ENCODE assay signal across 8 mouse cellular contexts in genomic region chr8:12872983-12873356, GRCm38 (mm10). TPM values are rescaled to one million over a fixed set of nuclear protein-coding genes. Genes with fewer than 3 reads are reported as not detected.
DNase-seq lines count a peak whose midpoint lies in the region; ATAC-seq and TF ChIP-seq lines count a peak whose summit lies in the region.

No protein-coding gene starts in this region.

- 0 out of 2 replicates have a peak overlapping the region, but pooled peaks have one; percentile 13 for H3K9ac ChIP-seq in lung, embryonic 15.5 days
- no peak overlapping the region; the same call in 1 of the 2 replicates for H3K9ac ChIP-seq in embryonic facial prominence, embryonic 12.5 days
- H3K9ac ChIP-seq in intestine, postnatal 0 days (ENCODE audit: low read depth, low read length), result no peak overlapping the region
- H3K9ac ChIP-seq in neural tube, embryonic 14.5 days (replicated peaks; ENCODE audit: low read depth, low read length), result peak overlapping the region; percentile 68; the same call in 1 of the 2 replicates

- no peak overlapping the region for H3K27ac ChIP-seq in lung, embryonic 15.5 days
- no peak overlapping the region for H3K27ac ChIP-seq in embryonic facial prominence, embryonic 12.5 days
- no peak overlapping the region for H3K27ac ChIP-seq in intestine, postnatal 0 days (ENCODE audit: low read depth, low read length)
- H3K27ac ChIP-seq in neural tube, embryonic 14.5 days (ENCODE audit: low read depth, low read length), result no peak overlapping the region

- 7% methylated on average over 8 of the region's 9 CpGs for WGBS in lung, embryonic 15.5 days
- 3% methylated on average over 8 of the region's 9 CpGs for WGBS in embryonic facial prominence, embryonic 12.5 days
- 14% methylated on average over 8 of the region's 9 CpGs for WGBS in intestine, postnatal 0 days
- WGBS in neural tube, embryonic 14.5 days, result 6% methylated on average over 9 of the region's 9 CpGs

- no peak for DNase-seq in lung, postnatal 4 days
- no peak for DNase-seq in cerebellum, adult 18-20 months
- DNase-seq in urinary bladder, adult 18-20 months (ENCODE audit: low spot score in 2 of 2), result no peak
- DNase-seq in thymus, postnatal 36 days, result no peak

- peaks cover 20% of the 10 kb centered on the region for H3K4me1 ChIP-seq in lung, embryonic 15.5 days
- peaks cover 12% of the 10 kb centered on the region for H3K4me1 ChIP-seq in embryonic facial prominence, embryonic 12.5 days
- no peaks in the 10 kb centered on the region for H3K4me1 ChIP-seq in intestine, postnatal 0 days (replicated peaks; ENCODE audit: control insufficient read depth, insufficient read depth, low read length)
- H3K4me1 ChIP-seq in neural tube, embryonic 14.5 days (ENCODE audit: control insufficient read depth, insufficient read depth, low read length), result peaks cover 6% of the 10 kb centered on the region; the same call in 1 of the 2 replicates

- no peaks in the 10 kb centered on the region for H3K9me3 ChIP-seq in lung, embryonic 15.5 days
- H3K9me3 ChIP-seq in embryonic facial prominence, embryonic 12.5 days, result no peaks in the 10 kb centered on the region
- no peaks in the 10 kb centered on the region for H3K9me3 ChIP-seq in intestine, postnatal 0 days (ENCODE audit: control insufficient read depth)
- H3K9me3 ChIP-seq in neural tube, embryonic 14.5 days (ENCODE audit: control insufficient read depth, low read length), result no peaks in the 10 kb centered on the region

- H3K36me3 ChIP-seq in lung, embryonic 15.5 days, result no peaks in the 10 kb centered on the region
- H3K36me3 ChIP-seq in embryonic facial prominence, embryonic 12.5 days, result no peaks in the 10 kb centered on the region
- no peaks in the 10 kb centered on the region for H3K36me3 ChIP-seq in intestine, postnatal 0 days (ENCODE audit: control insufficient read depth, insufficient read depth)
- H3K36me3 ChIP-seq in neural tube, embryonic 14.5 days (ENCODE audit: control insufficient read depth, insufficient read depth, low read length), result no peaks in the 10 kb centered on the region

- H3K27me3 ChIP-seq in lung, embryonic 15.5 days, result peaks cover 4% of the 10 kb centered on the region; the same call in 1 of the 2 replicates
- peaks cover 32% of the 10 kb centered on the region for H3K27me3 ChIP-seq in embryonic facial prominence, embryonic 12.5 days
- H3K27me3 ChIP-seq in intestine, postnatal 0 days (replicated peaks; ENCODE audit: control insufficient read depth, insufficient read depth, low read length), result 0 out of 2 replicates have a peak, but pooled peaks cover 5% of the 10 kb centered on the region
- H3K27me3 ChIP-seq in neural tube, embryonic 14.5 days (ENCODE audit: control insufficient read depth, insufficient read depth, low read length), result no peaks in the 10 kb centered on the region

- no peak for TF ChIP-seq CTCF in intestine, postnatal 0 days (IDR thresholded peaks at IDR 0.05; ENCODE audit: low read depth)

- peak overlapping the region; percentile 52 for H3K4me3 ChIP-seq in lung, embryonic 15.5 days
- H3K4me3 ChIP-seq in embryonic facial prominence, embryonic 12.5 days, result peak overlapping the region; percentile 47
- peak overlapping the region; percentile 46; the same call in 1 of the 2 replicates for H3K4me3 ChIP-seq in intestine, postnatal 0 days (ENCODE audit: low read depth, low read length)
- H3K4me3 ChIP-seq in neural tube, embryonic 14.5 days (ENCODE audit: low read depth, low read length), result peak overlapping the region; percentile 52

- ATAC-seq in lung, embryonic 15.5 days (ENCODE audit: borderline replicate concordance, extremely low read depth, low FRiP score, low TSS enrichment), result no peak
- no peak for ATAC-seq in embryonic facial prominence, embryonic 12.5 days (ENCODE audit: insufficient number of reproducible peaks, insufficient read depth, low FRiP score, low TSS enrichment)
- ATAC-seq in intestine, postnatal 0 days, result no peak
- ATAC-seq in neural tube, embryonic 14.5 days (ENCODE audit: low read depth), result no peak; the same call in 1 of the 2 replicates

- peak overlapping the region; percentile 83 for H3K4me2 ChIP-seq in lung, embryonic 15.5 days
- H3K4me2 ChIP-seq in embryonic facial prominence, embryonic 12.5 days (replicated peaks), result peak overlapping the region; percentile 72
- peak overlapping the region; percentile 78 for H3K4me2 ChIP-seq in intestine, postnatal 0 days (replicated peaks; ENCODE audit: low read depth)
- peak overlapping the region; percentile 75 for H3K4me2 ChIP-seq in neural tube, embryonic 14.5 days (ENCODE audit: low read depth, low read length)

RNA-seq across cellular contexts. Expression of gene Mcf2l, which starts 0.6 kb away (rescaled TPM):
- polyA plus RNA-seq in lung, embryonic 15.5 days (2015; fragmentation: Nextera tagmentation; extraction: Ambion mirVana), result 11.5 and 12.0 TPM in 2 replicates
- 24.9 and 25.6 TPM in 2 replicates for polyA plus RNA-seq in embryonic facial prominence, embryonic 12.5 days (2016; fragmentation: Nextera tagmentation; extraction: Ambion mirVana)
- 5.7 and 6.7 TPM in 2 replicates for polyA plus RNA-seq in intestine, postnatal 0 days (2015; fragmentation: Nextera tagmentation; extraction: Ambion mirVana)
- polyA plus RNA-seq in neural tube, embryonic 14.5 days (2014; fragmentation: Nextera tagmentation; extraction: Ambion mirVana), result 140 and 147 TPM in 2 replicates

Comparison
In these comparisons a context has a peak if more than half of its experiments do, and no peak if none do; other contexts are left out.
1. H3K9ac ChIP-seq: peak in lung, embryonic 15.5 days (single experiment) and neural tube, embryonic 14.5 days (single experiment); none in embryonic facial prominence, embryonic 12.5 days (single experiment) and intestine, postnatal 0 days (single experiment).
2. Peak in every context shown above with its lines, with median percentiles within 50 percentile points of each other: H3K4me2 ChIP-seq and H3K4me3 ChIP-seq.